Mouse (Mus musculus) MEL (cell line): ENCODE results near the gene Susd3. TPM values are rescaled to one million over a fixed set of nuclear protein-coding genes. Genes with fewer than 3 reads are reported as not detected.

Experiments
- DNase-seq: peaks from one replicate; pipeline ENCODE4 v3.0.0; 2011; ENCODE audit warnings: low read depth, low spot score
- H3K27ac ChIP-seq: 2 replicates; pipeline ENCODE4 v1.5.1; 2012; ENCODE audit warnings: low read depth, mild to moderate bottlenecking, control low read depth, low read length, moderate library complexity; ENCODE audit not compliant: control insufficient read depth
- H3K27me3 ChIP-seq, 2 experiments: fragments of 150-350 bp in 1 of 2; sonication (generic) in 1 of 2; 2 replicates each; pipeline ENCODE4 v1.6.1; 2012; ENCODE audit warnings: low read length in 2 of 2, mild to moderate bottlenecking in 2 of 2, improper control_type of control experiment in 1 of 2, moderate library complexity in 1 of 2; ENCODE audit not compliant: insufficient read depth in 2 of 2, control insufficient read depth in 1 of 2
- H3K36me3 ChIP-seq, 2 experiments: 2 replicates each; pipeline ENCODE4 v1.6.1; 2012 to 2014; ENCODE audit warnings: low read length in 2 of 2, improper control_type of control experiment in 1 of 2, inconsistent platforms in 1 of 2, mild to moderate bottlenecking in 1 of 2; ENCODE audit not compliant: insufficient read depth in 2 of 2, control insufficient read depth in 1 of 2
- H3K4me1 ChIP-seq, 2 experiments: fragments of 150-350 bp in 1 of 2; sonication (generic) in 1 of 2; 2 replicates each; pipeline ENCODE4 v1.6.1; 2012; ENCODE audit warnings: low read length in 2 of 2, improper control_type of control experiment in 1 of 2, mild to moderate bottlenecking in 1 of 2; ENCODE audit not compliant: insufficient read depth in 2 of 2, control insufficient read depth in 1 of 2
- H3K4me3 ChIP-seq, 2 experiments: fragments of 150-350 bp in 1 of 2; sonication (generic) in 1 of 2; 2 replicates each; pipeline ENCODE4 v1.5.1; 2012; ENCODE audit warnings: low read depth in 2 of 2, low read length in 2 of 2, mild to moderate bottlenecking in 2 of 2, moderate library complexity in 2 of 2, control low read depth in 1 of 2, improper control_type of control experiment in 1 of 2; ENCODE audit not compliant: control insufficient read depth in 1 of 2, insufficient read depth in 1 of 2
- H3K79me2 ChIP-seq: 2 replicates; pipeline ENCODE4 v1.6.1; 2012; ENCODE audit warnings: mild to moderate bottlenecking, low read length, moderate library complexity; ENCODE audit not compliant: control insufficient read depth, poor library complexity, insufficient read depth
- H3K9ac ChIP-seq: 2 replicates; pipeline ENCODE4 v1.6.1; 2012; ENCODE audit warnings: low read depth, mild to moderate bottlenecking, control low read depth, low read length, moderate library complexity; ENCODE audit not compliant: control insufficient read depth, poor library complexity, severe bottlenecking
- H3K9me3 ChIP-seq: fragments of 150-350 bp; sonication (generic); replicated peaks from 2 replicates; pipeline ENCODE4 v1.6.1; 2012; ENCODE audit warnings: mild to moderate bottlenecking, low read length, improper control_type of control experiment, moderate library complexity; ENCODE audit not compliant: insufficient read depth
- CHD2 ChIP-seq: IDR thresholded peaks from 2 replicates; pipeline ENCODE4 v1.6.1; 2011; ENCODE audit warnings: low read length, improper control_type of control experiment
- E2F4 ChIP-seq: IDR thresholded peaks from 2 replicates; pipeline ENCODE4 v1.6.1; 2011; ENCODE audit warnings: low read depth, low read length, improper control_type of control experiment, borderline replicate concordance
- ELF1 ChIP-seq: IDR thresholded peaks from 2 replicates; pipeline ENCODE4 v1.6.1; 2014; ENCODE audit warnings: low read depth, mild to moderate bottlenecking, inconsistent platforms, low read length, improper control_type of control experiment, moderate library complexity
- EP300 ChIP-seq, 2 experiments: IDR thresholded peaks; 2 replicates each; pipeline ENCODE4 v1.6.1; 2011; ENCODE audit warnings: improper control_type of control experiment in 2 of 2, low read length in 2 of 2, low read depth in 1 of 2, mild to moderate bottlenecking in 1 of 2
- GABPA ChIP-seq: IDR thresholded peaks from 2 replicates; pipeline ENCODE4 v1.6.1; 2012; ENCODE audit warnings: low read depth, mild to moderate bottlenecking, inconsistent platforms, low read length, improper control_type of control experiment, moderate library complexity
- JUND ChIP-seq: IDR thresholded peaks from 2 replicates; pipeline ENCODE4 v1.6.1; 2011; ENCODE audit warnings: low read depth, mild to moderate bottlenecking, improper control_type of control experiment, low read length
- MAFK ChIP-seq: IDR thresholded peaks from 2 replicates; pipeline ENCODE4 v1.6.1; 2011; ENCODE audit warnings: low read depth, mild to moderate bottlenecking, low read length, improper control_type of control experiment, borderline replicate concordance
- MAX ChIP-seq: IDR thresholded peaks from 2 replicates; pipeline ENCODE4 v1.6.1; 2011; ENCODE audit warnings: low read length, improper control_type of control experiment
- MAZ ChIP-seq: IDR thresholded peaks from 2 replicates; pipeline ENCODE4 v1.6.1; 2012; ENCODE audit warnings: low read depth, mild to moderate bottlenecking, inconsistent platforms, low read length, improper control_type of control experiment
- MEF2A ChIP-seq: IDR thresholded peaks from 2 replicates; pipeline ENCODE4 v1.6.1; 2014; ENCODE audit warnings: low read depth, mild to moderate bottlenecking, inconsistent platforms, low read length, improper control_type of control experiment; ENCODE audit not compliant: poor library complexity, insufficient replicate concordance, severe bottlenecking; ENCODE audit errors: extremely low read depth
- MXI1 ChIP-seq: IDR thresholded peaks from 2 replicates; pipeline ENCODE4 v1.6.1; 2011; ENCODE audit warnings: mild to moderate bottlenecking, low read depth, low read length, improper control_type of control experiment
- MYB ChIP-seq: IDR thresholded peaks from 2 replicates; pipeline ENCODE4 v1.6.1; 2011; ENCODE audit warnings: mild to moderate bottlenecking, low read depth, low read length, improper control_type of control experiment
- MYC ChIP-seq: IDR thresholded peaks from 2 replicates; pipeline ENCODE4 v1.6.1; 2011; ENCODE audit warnings: low read depth, mild to moderate bottlenecking, low read length, improper control_type of control experiment, moderate library complexity
- NELFE ChIP-seq: IDR thresholded peaks from 2 replicates; pipeline ENCODE4 v1.6.1; 2011; ENCODE audit warnings: low read depth, low read length, improper control_type of control experiment
- NRF1 ChIP-seq: IDR thresholded peaks from 2 replicates; pipeline ENCODE4 v1.6.1; 2014; ENCODE audit warnings: low read depth, mild to moderate bottlenecking, inconsistent platforms, low read length, improper control_type of control experiment, moderate library complexity; ENCODE audit not compliant: poor library complexity, insufficient read depth, severe bottlenecking
- POLR2AphosphoS5 ChIP-seq: IDR thresholded peaks from 2 replicates; pipeline ENCODE4 v1.6.1; 2012; ENCODE audit warnings: low read depth, borderline replicate concordance, mild to moderate bottlenecking, inconsistent platforms, low read length, moderate library complexity, mixed read lengths
- RCOR1 ChIP-seq: IDR thresholded peaks from 2 replicates; pipeline ENCODE4 v1.6.1; 2012; ENCODE audit warnings: low read depth, mild to moderate bottlenecking, inconsistent platforms, low read length, improper control_type of control experiment
- SMC3 ChIP-seq: IDR thresholded peaks from 2 replicates; pipeline ENCODE4 v1.6.1; 2011; ENCODE audit warnings: low read depth, low read length, improper control_type of control experiment
- TAL1 ChIP-seq: IDR thresholded peaks from 2 replicates; pipeline ENCODE4 v1.6.1; 2012; ENCODE audit warnings: mild to moderate bottlenecking, inconsistent platforms, low read length, moderate library complexity, mixed read lengths
- TCF12 ChIP-seq: IDR thresholded peaks from 2 replicates; pipeline ENCODE4 v1.6.1; 2014; ENCODE audit warnings: low read depth, mild to moderate bottlenecking, inconsistent platforms, low read length, improper control_type of control experiment, moderate library complexity
- UBTF ChIP-seq: IDR thresholded peaks from 2 replicates; pipeline ENCODE4 v1.6.1; 2012; ENCODE audit warnings: low read depth, mild to moderate bottlenecking, inconsistent platforms, low read length, improper control_type of control experiment, moderate library complexity, borderline replicate concordance; ENCODE audit not compliant: insufficient read depth
- USF2 ChIP-seq, 2 experiments: IDR thresholded peaks; 2 replicates each; pipeline ENCODE4 v1.6.1; 2011 to 2012; ENCODE audit warnings: improper control_type of control experiment in 2 of 2, low read length in 2 of 2, borderline replicate concordance in 1 of 2, inconsistent platforms in 1 of 2, low read depth in 1 of 2, mild to moderate bottlenecking in 1 of 2; ENCODE audit not compliant: insufficient read depth in 1 of 2
- ZC3H11A ChIP-seq: IDR thresholded peaks from 2 replicates; pipeline ENCODE4 v1.6.1; 2012; ENCODE audit warnings: low read depth, mild to moderate bottlenecking, inconsistent platforms, low read length, improper control_type of control experiment
- ZNF384 ChIP-seq: IDR thresholded peaks from 2 replicates; pipeline ENCODE4 v1.6.1; 2012; ENCODE audit warnings: low read depth, mild to moderate bottlenecking, inconsistent platforms, low read length, improper control_type of control experiment
- polyA plus RNA-seq, 2 experiments: library from polyadenylated mRNA; stranded (reverse) in 1 of 2; unstranded in 1 of 2; fragments of >175 nt in 1 of 2; fragments of >200 nt in 1 of 2; gene quantifications; 2 replicates each; pipeline versions ENCODE4 v1.2.1 to v1.2.4; 2012; ENCODE audit warnings: low replicate concordance in 2 of 2, low read depth in 1 of 2; ENCODE audit not compliant: insufficient read length in 2 of 2, insufficient read depth in 1 of 2, missing spikeins in 1 of 2
- total RNA-seq: library from RNA; depleted of rRNA; stranded (reverse); fragments of 300-350 nt; gene quantifications from 2 replicates; pipeline ENCODE4 v1.2.3, GENCODE M21; 2012

Gene Susd3
- total and polyA plus RNA-seq, 3 experiments, result 10.8 to 16.2 TPM; not detected in 1

DNA sequence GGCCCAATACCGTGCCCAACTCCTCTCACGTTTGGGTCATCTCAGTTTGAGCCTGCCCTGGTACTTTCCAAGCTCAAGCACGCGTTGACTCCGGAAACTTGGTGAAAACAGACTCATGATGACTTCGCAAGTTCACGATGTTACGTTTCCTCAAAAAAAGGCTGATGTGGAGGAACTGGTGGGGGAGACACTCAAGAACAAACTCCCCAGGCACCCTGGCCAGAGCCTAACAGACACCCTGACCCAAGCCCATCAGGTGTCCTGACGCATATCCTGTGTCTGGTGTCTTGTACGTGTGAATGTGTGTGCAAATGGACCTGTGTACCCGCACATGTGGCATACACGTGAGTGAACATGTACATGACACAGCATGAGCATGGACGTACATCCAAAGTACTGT is 47.8 kb downstream of the Susd3 start:
- H3K4me3 ChIP-seq, result no peak overlapping the region
- H3K27me3 ChIP-seq, result no peaks in the 10 kb centered on the region
- TF ChIP-seq ZC3H11A, result no peak
- no peak for TF ChIP-seq MYB
- TF ChIP-seq JUND, result no peak
- no peak for TF ChIP-seq GABPA
- TF ChIP-seq MEF2A, result no peak
- TF ChIP-seq USF2 (IDR thresholded peaks at IDR 0.05; ENCODE audit: borderline replicate concordance in 1 of 2, insufficient read depth in 1 of 2, low read depth in 1 of 2, low read length in 2 of 2), result no peak
- no peak for TF ChIP-seq ZNF384
- TF ChIP-seq CHD2, result no peak
- no peak for TF ChIP-seq TCF12
- TF ChIP-seq NELFE, result no peak
- no peak for TF ChIP-seq POLR2AphosphoS5
- no peak for TF ChIP-seq TAL1
- TF ChIP-seq MXI1, result no peak
- no peak for TF ChIP-seq MAX
- TF ChIP-seq E2F4, result no peak
- no peak for TF ChIP-seq MYC
- no peak for TF ChIP-seq MAFK
- H3K4me1 ChIP-seq, result 0 out of 4 replicates have a peak, but pooled peaks cover 0 to 7% of the 10 kb centered on the region in 2 experiments
- H3K36me3 ChIP-seq, result peaks cover 0 to 3% of the 10 kb centered on the region in 2 experiments; a peak in 2 of 4 replicates
- H3K79me2 ChIP-seq, result no peaks in the 10 kb centered on the region
- H3K27ac ChIP-seq, result no peak overlapping the region
- no peaks in the 10 kb centered on the region for H3K9me3 ChIP-seq
- DNase-seq, result no peak
- no peak overlapping the region for H3K9ac ChIP-seq

- Histone ChIP-seq H3K4me3 (no peak overlapping the region), H3K4me1 (0 out of 4 replicates have a peak, but pooled peaks cover 0 to 7% of the 10 kb centered on the region in 2 experiments), H3K79me2 (no peaks in the 10 kb centered on the region), H3K36me3 (peaks cover 0 to 3% of the 10 kb centered on the region in 2 experiments; a peak in 2 of 4 replicates), H3K9me3 (no peaks in the 10 kb centered on the region), H3K27ac (no peak overlapping the region), H3K9ac (no peak overlapping the region)
- DNase-seq, result no peak
- no peak for TF ChIP-seq GABPA
- no peak for TF ChIP-seq ZC3H11A
- no peak for TF ChIP-seq EP300 (IDR thresholded peaks at IDR 0.05; ENCODE audit: low read depth in 1 of 2, low read length in 2 of 2)
- no peak for TF ChIP-seq MAX
- no peak for TF ChIP-seq UBTF
- no peak for TF ChIP-seq MAZ
- no peak for TF ChIP-seq NRF1
- TF ChIP-seq RCOR1, result no peak
- TF ChIP-seq SMC3, result no peak
- TF ChIP-seq ELF1, result no peak
- TF ChIP-seq, all 39 proteins: peak for 0
- H3K27me3 ChIP-seq, result no peaks in the 10 kb centered on the region
These were observed 48.6 kb downstream of the Susd3 start for GRCm38 (mm10) chr13:49199891-49200290.
